Mouse (Mus musculus) neural tube, embryonic 13.5 days (tissue): ENCODE results near the gene Pth2. TPM values are rescaled to one million over a fixed set of nuclear protein-coding genes. Genes with fewer than 3 reads are reported as not detected.
A peak's percentile ranks its signal among the peaks of the same experiment; 100 is the strongest.
"Not testable (repeated sequence)": the region's sequence is repeated elsewhere in the genome, so short reads cannot be mapped to it uniquely, and the experiment has no call there.

Experiments used
- ATAC-seq: fragments of 200-750 bp; cut with Nextera tagmentation; 2 replicates; pipeline ENCODE4 v1.8.0; 2017; ENCODE audit warnings: low read depth, mild to moderate bottlenecking, moderate TSS enrichment, moderate library complexity
- H3K27ac ChIP-seq: fragments of 300-500 bp; sonication (generic); replicated peaks from 2 replicates; pipeline ENCODE4 v1.5.1; 2015; ENCODE audit warnings: moderate library complexity, mild to moderate bottlenecking, inconsistent platforms
- H3K27me3 ChIP-seq: fragments of 300-500 bp; sonication (generic); 2 replicates; pipeline ENCODE4 v1.6.1; 2015; ENCODE audit warnings: mild to moderate bottlenecking, inconsistent platforms
- H3K36me3 ChIP-seq: fragments of 300-500 bp; sonication (generic); 2 replicates; pipeline ENCODE4 v1.6.1; 2015; ENCODE audit warnings: mild to moderate bottlenecking, inconsistent platforms
- H3K4me1 ChIP-seq: fragments of 300-500 bp; sonication (generic); replicated peaks from 2 replicates; pipeline ENCODE4 v1.6.1; 2015; ENCODE audit warnings: inconsistent platforms
- H3K4me2 ChIP-seq: fragments of 300-500 bp; sonication (generic); 2 replicates; pipeline ENCODE4 v1.6.1; 2015; ENCODE audit warnings: inconsistent platforms, mild to moderate bottlenecking, moderate library complexity
- H3K4me3 ChIP-seq: fragments of 300-500 bp; sonication (generic); 2 replicates; pipeline ENCODE4 v1.5.1; 2015; ENCODE audit warnings: mild to moderate bottlenecking, inconsistent platforms
- H3K9ac ChIP-seq: fragments of 300-500 bp; sonication (generic); 2 replicates; pipeline ENCODE4 v1.6.1; 2015; ENCODE audit warnings: moderate library complexity, mild to moderate bottlenecking, inconsistent platforms
- H3K9me3 ChIP-seq: fragments of 300-500 bp; sonication (generic); 2 replicates; pipeline ENCODE4 v1.6.1; 2016; ENCODE audit warnings: inconsistent platforms
- WGBS: fragments of 180-500 bp; shearing (Covaris S2); methylation state at CpG from one replicate; pipeline ENCODE4 v1.1.7; 2015; 5-methylcytosine and 5-hydroxymethylcytosine counted together
- polyA plus RNA-seq: library from polyadenylated mRNA; unstranded; fragments of >200 nt; fragmentation: Nextera tagmentation; extraction: Ambion mirVana; gene quantifications from 2 replicates; pipeline ENCODE4 v1.2.1, GENCODE M21; 2015

Gene Pth2
- polyA plus RNA-seq, 1 experiment from 2014 or later, result not detected

- 0 out of 2 replicates have a peak overlapping the region, but pooled peaks have one; percentile 8 for H3K9ac ChIP-seq
- H3K27me3 ChIP-seq, result no peaks in the 10 kb centered on the region
- ATAC-seq, result no peak
- H3K4me2 ChIP-seq, result no peak overlapping the region
- no peaks in the 10 kb centered on the region for H3K9me3 ChIP-seq
- no peak overlapping the region for H3K27ac ChIP-seq
- peaks cover 43% of the 10 kb centered on the region for H3K36me3 ChIP-seq
- WGBS, result 84% methylated on average over 13 of the region's 13 CpGs
- H3K4me1 ChIP-seq, result no peaks in the 10 kb centered on the region
- H3K4me3 ChIP-seq, result no peak overlapping the region
Observed at GRCm38 (mm10) chr7:45144368-45145174, 36.2 kb upstream of the Pth2 start.

GRCm38 (mm10) chr7:45145460-45145859 lies 35.3 kb upstream of the Pth2 start:
- ATAC-seq, result no peak
- Histone ChIP-seq H3K36me3 (peaks cover 43% of the 10 kb centered on the region), H3K4me1 (0 out of 2 replicates have a peak, but pooled peaks cover 2% of the 10 kb centered on the region), H3K9ac (no peak overlapping the region), H3K4me3 (no peak overlapping the region), H3K9me3 (no peaks in the 10 kb centered on the region), H3K27ac (no peak overlapping the region), H3K27me3 (no peaks in the 10 kb centered on the region), H3K4me2 (no peak overlapping the region)
- 96% methylated on average over 8 of the region's 8 CpGs for WGBS

- Histone ChIP-seq H3K4me3 (no peak overlapping the region), H3K9me3 (no peaks in the 10 kb centered on the region), H3K4me2 (no peak overlapping the region), H3K27ac (no peak overlapping the region), H3K9ac (no peak overlapping the region), H3K36me3 (peaks cover 36% of the 10 kb centered on the region), H3K27me3 (no peaks in the 10 kb centered on the region), H3K4me1 (peaks cover 12% of the 10 kb centered on the region; the same call in 1 of the 2 replicates)
- no peak for ATAC-seq
- WGBS, result 94% methylated on average over 11 of the region's 11 CpGs
Observed at GRCm38 (mm10) chr7:45147267-45147666, 33.5 kb upstream of the Pth2 start.

- Histone ChIP-seq H3K27ac (no peak overlapping the region), H3K27me3 (no peaks in the 10 kb centered on the region), H3K9me3 (no peaks in the 10 kb centered on the region), H3K36me3 (peaks cover 30% of the 10 kb centered on the region), H3K4me1 (peaks cover 12% of the 10 kb centered on the region; the same call in 1 of the 2 replicates), H3K4me2 (no peak overlapping the region), H3K9ac (no peak overlapping the region), H3K4me3 (no peak overlapping the region)
- ATAC-seq, result no peak
- WGBS, result 88% methylated on average over 11 of the region's 11 CpGs
Observed at GRCm38 (mm10) chr7:45147899-45148298, 32.9 kb upstream of the Pth2 start.

GRCm38 (mm10) chr7:45148534-45149098 lies 32.2 kb upstream of the Pth2 start:
- no peak overlapping the region for H3K4me2 ChIP-seq
- no peak overlapping the region for H3K4me3 ChIP-seq
- H3K27ac ChIP-seq, result no peak overlapping the region
- WGBS, result 67% methylated on average over 4 of the region's 4 CpGs
- ATAC-seq, result no peak
- peaks cover 16% of the 10 kb centered on the region for H3K4me1 ChIP-seq
- no peak overlapping the region for H3K9ac ChIP-seq
- peaks cover 27% of the 10 kb centered on the region for H3K36me3 ChIP-seq
- no peaks in the 10 kb centered on the region for H3K27me3 ChIP-seq
- no peaks in the 10 kb centered on the region for H3K9me3 ChIP-seq

GRCm38 (mm10) chr7:45149545-45149944 lies 31.2 kb upstream of the Pth2 start:
- peaks cover 19% of the 10 kb centered on the region; the same call in 1 of the 2 replicates for H3K36me3 ChIP-seq
- ATAC-seq, result no peak
- H3K9me3 ChIP-seq, result no peaks in the 10 kb centered on the region
- no peak overlapping the region for H3K4me2 ChIP-seq
- H3K4me1 ChIP-seq, result peaks cover 18% of the 10 kb centered on the region
- 31% methylated on average over 6 of the region's 6 CpGs for WGBS
- no peak overlapping the region for H3K27ac ChIP-seq
- H3K9ac ChIP-seq, result peak overlapping the region; percentile 31; the same call in 1 of the 2 replicates
- H3K4me3 ChIP-seq, result no peak overlapping the region
- H3K27me3 ChIP-seq, result no peaks in the 10 kb centered on the region

- Histone ChIP-seq H3K9me3 (no peaks in the 10 kb centered on the region), H3K27me3 (no peaks in the 10 kb centered on the region), H3K27ac (no peak overlapping the region), H3K36me3 (peaks cover 11% of the 10 kb centered on the region; the same call in 1 of the 2 replicates), H3K4me2 (no peak overlapping the region), H3K4me3 (no peak overlapping the region), H3K4me1 (peaks cover 25% of the 10 kb centered on the region), H3K9ac (no peak overlapping the region)
- 79% methylated on average over 4 of the region's 4 CpGs for WGBS
- ATAC-seq, result no peak
Observed at GRCm38 (mm10) chr7:45150321-45150720, 30.5 kb upstream of the Pth2 start.

GRCm38 (mm10) chr7:45151303-45151702 lies 29.5 kb upstream of the Pth2 start:
- H3K4me2 ChIP-seq, result no peak overlapping the region
- 0 out of 2 replicates have a peak, but pooled peaks cover 6% of the 10 kb centered on the region for H3K36me3 ChIP-seq
- peaks cover 30% of the 10 kb centered on the region for H3K4me1 ChIP-seq
- no peak overlapping the region for H3K4me3 ChIP-seq
- no peaks in the 10 kb centered on the region for H3K27me3 ChIP-seq
- 58% methylated on average over 11 of the region's 11 CpGs for WGBS
- no peaks in the 10 kb centered on the region for H3K9me3 ChIP-seq
- H3K27ac ChIP-seq, result no peak overlapping the region
- H3K9ac ChIP-seq, result no peak overlapping the region
- ATAC-seq, result no peak

GRCm38 (mm10) chr7:45153052-45153451 lies 27.7 kb upstream of the Pth2 start:
- H3K36me3 ChIP-seq, H3K9ac ChIP-seq, ATAC-seq, H3K27me3 ChIP-seq, H3K27ac ChIP-seq, H3K9me3 ChIP-seq: not testable (repeated sequence)
- peak overlapping the region; percentile 81; the same call in 1 of the 2 replicates for H3K4me2 ChIP-seq
- H3K4me1 ChIP-seq, result peaks cover 30% of the 10 kb centered on the region
- 94% methylated on average over 2 of the region's 2 CpGs for WGBS
- H3K4me3 ChIP-seq, result peak overlapping the region; percentile 63; the same call in 1 of the 2 replicates

- Histone ChIP-seq H3K4me2 (peak overlapping the region; percentile 81), H3K27ac (peak overlapping the region; percentile 96), H3K36me3 (peaks cover 15% of the 10 kb centered on the region), H3K9me3 (no peaks in the 10 kb centered on the region), H3K27me3 (no peaks in the 10 kb centered on the region), H3K4me1 (peaks cover 30% of the 10 kb centered on the region), H3K9ac (peak overlapping the region; percentile 94), H3K4me3 (peak overlapping the region; percentile 63)
- WGBS, result 3% methylated on average over 5 of the region's 5 CpGs
- ATAC-seq, result 0 out of 2 replicates have a peak, but pooled peaks have one; percentile 3
Observed at GRCm38 (mm10) chr7:45153586-45153985, 27.2 kb upstream of the Pth2 start.

GRCm38 (mm10) chr7:45154096-45154992 lies 26.5 kb upstream of the Pth2 start, which contains the start of the genes Pih1d1 and Aldh16a1:
Gene Pih1d1, plus strand, starts transcription at chr7:45154303.
Gene Aldh16a1, minus strand, starts transcription at chr7:45154584.
- H3K27ac ChIP-seq, result peak within 1 kb of the TSS; percentile 96
- peaks cover 22% of the 10 kb centered on the region for H3K36me3 ChIP-seq
- peak within 1 kb of the TSS; percentile 81 for H3K4me2 ChIP-seq
- H3K9me3 ChIP-seq, result no peaks in the 10 kb centered on the region
- ATAC-seq, result peak; percentile 97
- H3K27me3 ChIP-seq, result no peaks in the 10 kb centered on the region
- H3K9ac ChIP-seq, result peak within 1 kb of the TSS; percentile 94
- 5% methylated on average over 69 of the region's 69 CpGs for WGBS
- H3K4me3 ChIP-seq, result peak within 1 kb of the TSS; percentile 63
- H3K4me1 ChIP-seq, result peaks cover 30% of the 10 kb centered on the region
